Mouse (Mus musculus) embryonic facial prominence, embryonic 11.5 days (tissue): ENCODE data around the gene Fryl. TPM values are rescaled to one million over a fixed set of nuclear protein-coding genes. Genes with fewer than 3 reads are reported as not detected.

Source experiments
- ATAC-seq: fragments of 200-750 bp; cut with Nextera tagmentation; replicated peaks from 2 replicates; pipeline ENCODE4 v1.8.0; 2017; ENCODE audit warnings: low read depth; ENCODE audit not compliant: insufficient number of reproducible peaks, low FRiP score, low TSS enrichment
- DNase-seq: peaks from one replicate; pipeline ENCODE4 v3.0.0-alpha.2; 2015; ENCODE audit warnings: low spot score
- H3K27ac ChIP-seq: fragments of 300-500 bp; sonication (generic); replicated peaks from 2 replicates; pipeline ENCODE4 v1.5.1; 2014; ENCODE audit warnings: mild to moderate bottlenecking, low read depth, low read length, control low read depth
- H3K27me3 ChIP-seq: fragments of 300-500 bp; sonication (generic); 2 replicates; pipeline ENCODE4 v1.6.1; 2014; ENCODE audit warnings: mild to moderate bottlenecking, low read length, moderate library complexity, mixed read lengths; ENCODE audit not compliant: control insufficient read depth, insufficient read depth
- H3K36me3 ChIP-seq: fragments of 300-500 bp; sonication (generic); replicated peaks from 2 replicates; pipeline ENCODE4 v1.6.1; 2014; ENCODE audit warnings: low read depth, mild to moderate bottlenecking, low read length, moderate library complexity, mixed read lengths; ENCODE audit not compliant: control insufficient read depth, insufficient read depth
- H3K4me1 ChIP-seq: fragments of 300-500 bp; sonication (generic); 2 replicates; pipeline ENCODE4 v1.6.1; 2014; ENCODE audit warnings: low read length, mixed read lengths; ENCODE audit not compliant: control insufficient read depth, insufficient read depth
- H3K4me2 ChIP-seq: fragments of 300-500 bp; sonication (generic); 2 replicates; pipeline ENCODE4 v1.6.1; 2014; ENCODE audit warnings: low read depth, mild to moderate bottlenecking, control low read depth, low read length, moderate library complexity
- H3K4me3 ChIP-seq: fragments of 300-500 bp; sonication (generic); 2 replicates; pipeline ENCODE4 v1.5.1; 2014; ENCODE audit warnings: low read depth, low read length, control low read depth
- H3K9ac ChIP-seq: fragments of 300-500 bp; sonication (generic); replicated peaks from 2 replicates; pipeline ENCODE4 v1.6.1; 2014; ENCODE audit warnings: mild to moderate bottlenecking, control low read depth, low read length
- H3K9me3 ChIP-seq: fragments of 300-500 bp; sonication (generic); replicated peaks from 2 replicates; pipeline ENCODE4 v1.6.1; 2016; ENCODE audit warnings: mild to moderate bottlenecking, low read length, inconsistent platforms, mixed read lengths; ENCODE audit not compliant: control insufficient read depth
- WGBS: fragments of 180-500 bp; shearing (Covaris S2); extraction: QIAGEN DNeasy Blood & Tissue Kit; methylation state at CpG from one replicate; pipeline ENCODE4 v1.1.7; 2014; 5-methylcytosine and 5-hydroxymethylcytosine counted together
- polyA plus RNA-seq: library from polyadenylated mRNA; unstranded; fragments of >200 nt; fragmentation: Nextera tagmentation; extraction: Ambion mirVana; gene quantifications from 2 replicates; pipeline ENCODE4 v1.2.1, GENCODE M21; 2014

The Fryl gene
- polyA plus RNA-seq, 1 experiment from 2014 or later: 25.7 TPM

DNA sequence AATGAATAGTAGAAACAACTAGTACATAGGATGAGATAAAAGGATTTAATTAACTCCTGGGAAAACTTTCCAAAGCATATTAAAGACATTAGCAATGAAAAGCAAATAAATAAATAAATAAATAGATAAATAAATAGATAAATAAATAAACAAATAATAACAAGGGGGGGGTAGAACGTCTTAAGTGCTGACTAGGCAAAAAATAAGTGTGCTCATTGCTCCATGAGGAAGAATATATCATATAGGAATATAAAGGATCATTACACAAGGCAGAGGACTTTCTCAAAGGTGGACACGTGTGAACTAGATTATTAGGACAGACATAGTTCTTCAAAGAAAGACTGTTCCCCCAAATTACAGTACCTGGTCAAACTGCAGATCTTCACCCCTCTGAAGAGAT is 120.5 kb downstream of the Fryl start:
- H3K36me3 ChIP-seq: no peaks in the 10 kb centered on the region
- no peak overlapping the region for H3K9ac ChIP-seq
- H3K4me2 ChIP-seq: no peak overlapping the region
- DNase-seq: no peak
- H3K27me3 ChIP-seq: no peaks in the 10 kb centered on the region
- 81% methylated on average over 2 of the region's 2 CpGs for WGBS
- no peaks in the 10 kb centered on the region for H3K4me1 ChIP-seq
- ATAC-seq: no peak
- H3K4me3 ChIP-seq: no peak overlapping the region
- no peak overlapping the region for H3K27ac ChIP-seq
- no peaks in the 10 kb centered on the region for H3K9me3 ChIP-seq

DNA sequence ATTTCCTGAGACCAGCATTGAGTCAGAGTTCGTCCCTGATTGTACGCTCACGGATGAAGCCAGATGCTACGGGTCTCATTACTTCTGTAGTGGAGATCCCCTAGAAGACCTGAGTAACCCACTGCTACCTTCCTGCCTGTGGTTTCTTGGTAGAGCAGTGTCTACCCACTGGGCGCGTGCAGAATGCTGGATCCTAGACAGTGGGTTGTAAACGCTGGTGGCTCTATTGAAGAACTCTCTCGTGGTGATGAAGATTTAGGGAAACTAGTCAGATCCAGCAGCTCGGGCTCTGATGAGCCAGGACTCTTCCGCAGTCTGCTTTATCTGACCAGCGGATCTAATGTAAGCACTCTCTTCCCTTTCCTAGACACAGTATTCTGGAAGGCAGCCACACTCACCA is 121.3 kb downstream of the Fryl start:
- 88% methylated on average over 11 of the region's 11 CpGs for WGBS
- Histone ChIP-seq H3K9me3 (no peaks in the 10 kb centered on the region), H3K27ac (no peak overlapping the region), H3K9ac (no peak overlapping the region), H3K4me1 (no peaks in the 10 kb centered on the region), H3K27me3 (no peaks in the 10 kb centered on the region), H3K4me2 (no peak overlapping the region), H3K36me3 (no peaks in the 10 kb centered on the region), H3K4me3 (no peak overlapping the region)
- DNase-seq (no peak), ATAC-seq (no peak)

DNA sequence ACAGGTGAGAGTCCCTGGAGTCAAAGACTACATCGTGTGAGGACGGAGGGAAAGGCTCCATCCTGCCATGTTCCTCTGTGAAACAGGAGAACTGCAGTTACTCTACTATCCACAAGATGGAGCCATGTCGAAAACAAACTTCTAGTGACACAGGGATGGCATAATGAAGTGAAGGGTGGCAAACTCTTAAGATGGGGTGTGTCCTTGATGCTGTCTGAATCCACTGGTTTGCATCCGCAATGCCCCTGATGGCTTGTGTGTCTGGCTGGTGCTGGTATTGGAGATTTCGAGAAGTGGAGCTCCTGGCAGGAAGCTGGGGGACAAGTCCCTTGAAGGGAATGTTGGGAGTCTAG is 122.6 kb downstream of the Fryl start:
- Histone ChIP-seq H3K4me1 (no peaks in the 10 kb centered on the region), H3K36me3 (no peaks in the 10 kb centered on the region), H3K27me3 (no peaks in the 10 kb centered on the region), H3K4me3 (no peak overlapping the region), H3K4me2 (no peak overlapping the region), H3K9me3 (no peaks in the 10 kb centered on the region), H3K9ac (no peak overlapping the region), H3K27ac (no peak overlapping the region)
- no peak for ATAC-seq
- WGBS: 51% methylated on average over 5 of the region's 5 CpGs
- peak; percentile 57 for DNase-seq

DNA sequence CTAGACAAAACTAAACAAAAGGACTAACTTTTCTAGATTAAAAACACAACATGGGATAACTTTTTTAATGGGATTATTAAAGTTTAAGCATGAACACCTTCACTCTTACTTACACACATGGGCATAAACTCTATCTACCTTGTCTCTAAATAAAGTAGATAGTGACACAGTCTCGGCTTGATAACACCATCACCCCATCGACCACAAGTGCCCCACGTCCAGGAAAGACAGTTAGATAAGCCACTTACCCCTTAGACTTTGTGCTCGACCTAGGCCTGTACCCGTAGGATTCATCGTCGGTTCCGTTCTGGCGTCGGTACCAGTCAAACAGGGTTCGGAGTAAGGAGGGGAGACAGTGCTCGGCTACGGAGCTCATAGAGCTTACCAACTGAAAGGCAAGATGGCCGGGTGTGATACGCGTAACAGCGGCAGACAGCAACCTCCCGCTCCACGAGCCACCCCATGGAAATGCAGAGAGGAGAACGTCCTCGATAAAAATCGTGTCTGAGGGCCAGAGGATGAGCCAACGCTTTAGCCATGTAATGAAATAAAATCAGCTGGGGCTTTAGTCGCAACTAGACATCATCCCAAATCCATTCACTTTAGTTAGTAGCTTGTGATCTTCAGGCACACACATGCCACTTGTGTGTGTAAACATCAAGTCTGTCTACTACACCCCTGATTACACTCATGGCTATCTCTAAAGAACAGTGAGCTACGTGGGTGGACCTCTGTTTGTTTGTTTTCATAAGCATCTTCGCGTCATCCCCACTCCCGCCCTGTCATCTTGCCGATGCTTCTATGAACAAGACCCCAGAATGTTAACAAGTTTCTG is 123.2 kb downstream of the Fryl start:
- 91% methylated on average over 29 of the region's 29 CpGs for WGBS
- Histone ChIP-seq H3K27ac (no peak overlapping the region), H3K27me3 (no peaks in the 10 kb centered on the region), H3K4me1 (no peaks in the 10 kb centered on the region), H3K4me3 (no peak overlapping the region), H3K9me3 (no peaks in the 10 kb centered on the region), H3K9ac (no peak overlapping the region), H3K36me3 (no peaks in the 10 kb centered on the region), H3K4me2 (no peak overlapping the region)
- no peak for ATAC-seq
- DNase-seq: no peak

DNA sequence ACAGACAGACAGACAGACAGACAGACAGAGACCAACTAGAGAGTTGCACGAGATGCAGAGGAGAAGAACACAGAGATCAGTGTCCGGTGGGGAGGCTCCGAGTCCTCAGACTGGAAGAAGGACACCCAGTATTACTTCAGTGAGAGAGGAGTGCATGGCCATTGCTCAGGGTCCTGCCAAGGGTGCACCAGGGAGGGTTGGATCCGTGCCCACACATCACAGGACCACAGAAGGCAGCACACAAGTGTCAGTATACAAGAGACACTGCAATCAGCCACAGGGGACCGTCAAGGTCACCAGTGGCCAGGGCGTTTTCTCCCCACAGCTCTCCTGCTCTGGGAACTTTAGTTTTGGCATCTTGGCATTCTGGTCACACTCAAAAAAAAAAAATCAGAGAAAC is 125.4 kb downstream of the Fryl start:
- no peak for DNase-seq
- Histone ChIP-seq H3K27me3 (no peaks in the 10 kb centered on the region), H3K27ac (no peak overlapping the region), H3K4me3 (no peak overlapping the region), H3K9ac (no peak overlapping the region), H3K4me2 (no peak overlapping the region), H3K36me3 (no peaks in the 10 kb centered on the region), H3K4me1 (no peaks in the 10 kb centered on the region), H3K9me3 (no peaks in the 10 kb centered on the region)
- 87% methylated on average over 6 of the region's 6 CpGs for WGBS
- no peak for ATAC-seq

DNA sequence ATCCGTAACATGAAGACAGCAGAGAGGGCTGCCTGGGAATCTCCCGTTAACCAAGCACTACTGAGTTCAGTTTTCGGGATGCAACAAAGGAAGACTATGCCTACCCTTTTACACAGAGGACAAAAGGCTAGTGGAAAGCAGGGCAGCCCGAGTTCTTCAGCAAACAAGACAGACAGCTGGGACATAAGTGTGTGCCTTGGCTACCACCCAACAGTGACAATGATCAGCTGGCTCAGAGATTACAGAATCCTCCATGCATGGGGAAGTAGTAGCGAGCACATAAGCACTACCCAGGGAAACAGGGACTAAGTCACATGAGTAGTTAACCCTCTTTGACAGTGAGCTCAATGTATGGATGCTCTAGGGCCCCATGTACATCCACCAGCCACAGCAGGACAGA is 126.5 kb downstream of the Fryl start:
- Histone ChIP-seq H3K27ac (no peak overlapping the region), H3K27me3 (no peaks in the 10 kb centered on the region), H3K4me2 (no peak overlapping the region), H3K36me3 (no peaks in the 10 kb centered on the region), H3K9me3 (no peaks in the 10 kb centered on the region), H3K4me3 (no peak overlapping the region), H3K4me1 (no peaks in the 10 kb centered on the region), H3K9ac (no peak overlapping the region)
- WGBS: 77% methylated on average over 5 of the region's 5 CpGs
- no peak for DNase-seq
- no peak for ATAC-seq

DNA sequence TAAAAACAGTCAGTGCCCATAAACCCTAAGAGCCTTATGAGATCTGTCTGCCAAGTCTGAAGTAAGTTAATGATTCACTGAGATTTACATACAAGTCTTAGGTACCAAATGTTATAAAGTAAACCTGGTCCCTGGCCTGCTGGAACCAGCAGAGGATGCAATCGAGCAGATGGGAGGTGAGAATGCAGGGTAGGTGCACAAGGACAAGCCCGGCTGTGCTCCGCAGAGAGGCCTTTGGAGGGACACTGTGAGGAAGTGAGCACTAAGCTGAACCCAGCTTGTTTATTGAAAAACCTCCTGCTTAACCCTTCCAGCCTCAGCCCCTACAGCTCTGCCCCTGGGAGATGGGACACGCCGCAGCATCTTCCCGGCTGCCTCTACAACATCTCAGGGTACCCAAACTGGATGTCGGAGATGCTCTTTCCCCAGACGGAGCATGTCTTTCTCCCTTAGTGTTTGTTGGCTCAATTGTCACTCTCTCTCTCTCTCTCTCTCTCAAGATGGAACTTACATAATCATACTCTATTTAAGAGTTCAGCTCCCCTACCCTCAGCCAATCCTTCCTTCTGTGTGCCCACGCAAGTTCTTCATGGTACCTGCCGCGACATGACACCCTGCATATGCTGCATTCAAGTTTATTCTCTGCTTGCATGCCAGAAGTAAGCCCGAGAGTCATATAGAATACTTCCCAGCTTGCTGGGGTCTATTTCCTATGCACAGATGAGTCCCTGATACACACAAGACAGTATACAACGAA is 136.3 kb downstream of the Fryl start:
- Histone ChIP-seq H3K36me3 (no peaks in the 10 kb centered on the region), H3K27ac (no peak overlapping the region)
- ATAC-seq: no peak

DNA sequence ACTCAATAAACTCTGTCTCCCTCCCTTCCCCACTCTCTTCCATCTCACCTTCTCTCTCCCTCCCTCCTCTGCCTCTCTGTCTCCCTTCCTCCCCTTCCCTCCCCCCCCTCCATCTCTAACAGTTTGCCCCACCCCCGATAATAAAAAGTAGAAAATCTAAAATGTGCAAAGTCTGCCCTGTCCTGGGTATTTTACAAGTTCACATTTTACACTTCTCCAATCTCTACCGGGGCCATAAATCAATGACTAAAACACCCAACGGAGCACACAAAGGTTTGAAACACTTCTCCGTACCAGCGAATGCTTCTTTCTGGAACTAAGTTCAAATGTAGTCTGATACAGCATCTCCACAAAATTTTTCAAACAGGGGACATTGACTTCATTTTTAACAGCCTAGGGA is 136.9 kb downstream of the Fryl start:
- H3K27ac ChIP-seq: no peak overlapping the region
- no peaks in the 10 kb centered on the region for H3K27me3 ChIP-seq
- no peaks in the 10 kb centered on the region for H3K4me1 ChIP-seq
- H3K36me3 ChIP-seq: no peaks in the 10 kb centered on the region
- H3K9ac ChIP-seq: no peak overlapping the region
- DNase-seq: no peak
- no peak overlapping the region for H3K4me2 ChIP-seq
- H3K4me3 ChIP-seq: no peak overlapping the region
- 93% methylated on average over 5 of the region's 5 CpGs for WGBS
- H3K9me3 ChIP-seq: no peaks in the 10 kb centered on the region
- no peak for ATAC-seq

More for the DNA sequence above, 136.3 kb downstream of the Fryl start:
- Histone ChIP-seq H3K27me3 (no peaks in the 10 kb centered on the region), H3K4me2 (no peak overlapping the region), H3K4me1 (no peaks in the 10 kb centered on the region), H3K9me3 (no peaks in the 10 kb centered on the region), H3K4me3 (no peak overlapping the region), H3K9ac (no peak overlapping the region)
- DNase-seq: no peak
- WGBS: 91% methylated on average over 13 of the region's 13 CpGs
